Mouse (Mus musculus) myocyte (in vitro differentiated cells): ENCODE measurements around the gene Kri1. TPM values are rescaled to one million over a fixed set of nuclear protein-coding genes. Genes with fewer than 3 reads are reported as not detected.
"Not testable (repeated sequence)": the region's sequence is repeated elsewhere in the genome, so short reads cannot be mapped to it uniquely, and the experiment has no call there.

Experiments used
- H3K27me3 ChIP-seq: one replicate; pipeline ENCODE4 v1.6.1; 2011; ENCODE audit not compliant: control insufficient read depth, insufficient read depth, insufficient read length
- H3K36me3 ChIP-seq: one replicate; pipeline ENCODE4 v1.6.1; 2011; ENCODE audit not compliant: control insufficient read depth, insufficient read depth
- H3K4me2 ChIP-seq: one replicate; pipeline ENCODE4 v1.6.1; 2011; ENCODE audit warnings: low read depth, control low read depth
- H3K4me3 ChIP-seq: one replicate; pipeline ENCODE4 v1.5.1; 2011; ENCODE audit warnings: mild to moderate bottlenecking, control low read depth, moderate library complexity
- H3K79me2 ChIP-seq: one replicate; pipeline ENCODE4 v1.6.1; 2011; ENCODE audit not compliant: control insufficient read depth, insufficient read depth
- H3ac ChIP-seq: one replicate; pipeline ENCODE4 v1.6.1; 2011; ENCODE audit not compliant: control insufficient read depth, insufficient read length
- CEBPB ChIP-seq: IDR thresholded peaks from 2 replicates; pipeline ENCODE4 v1.6.1; 2011; ENCODE audit warnings: mild to moderate bottlenecking, moderate library complexity; ENCODE audit not compliant: poor library complexity, insufficient read depth, severe bottlenecking
- E2F4 ChIP-seq: IDR thresholded peaks from one replicate; pipeline ENCODE4 v1.6.1; 2011; ENCODE audit warnings: mild to moderate bottlenecking, control low read depth, moderate library complexity; ENCODE audit not compliant: insufficient read depth
- MAX ChIP-seq: IDR thresholded peaks from one replicate; pipeline ENCODE4 v1.6.1; 2011; ENCODE audit warnings: low read depth, mild to moderate bottlenecking, control low read depth
- MYOD1 ChIP-seq, 3 experiments: IDR thresholded peaks; one replicate each; pipeline ENCODE4 v1.6.1; 2011; ENCODE audit warnings: control low read depth in 2 of 3, low read depth in 2 of 3, mild to moderate bottlenecking in 2 of 3, moderate library complexity in 1 of 3; ENCODE audit not compliant: insufficient read length in 2 of 3, control insufficient read depth in 1 of 3
- MYOG ChIP-seq, 3 experiments: IDR thresholded peaks; one replicate each; pipeline ENCODE4 v1.6.1; 2011; ENCODE audit warnings: control low read depth in 2 of 3, low read depth in 2 of 3, mild to moderate bottlenecking in 2 of 3; ENCODE audit not compliant: insufficient read length in 2 of 3, control insufficient read depth in 1 of 3, insufficient read depth in 1 of 3
- POLR2A ChIP-seq: IDR thresholded peaks from one replicate; pipeline ENCODE4 v1.6.1; 2011; ENCODE audit warnings: low read depth, mild to moderate bottlenecking, control low read depth, moderate library complexity; ENCODE audit not compliant: insufficient read length
- POLR2AphosphoS2 ChIP-seq: IDR thresholded peaks from one replicate; pipeline ENCODE4 v1.6.1; 2011; ENCODE audit warnings: low read depth, control low read depth; ENCODE audit not compliant: insufficient read length
- REST ChIP-seq: IDR thresholded peaks from one replicate; pipeline ENCODE4 v1.6.1; 2011; ENCODE audit warnings: mild to moderate bottlenecking, control low read depth, moderate library complexity; ENCODE audit not compliant: insufficient read depth, insufficient read length
- SRF ChIP-seq: IDR thresholded peaks from one replicate; pipeline ENCODE4 v1.6.1; 2011; ENCODE audit warnings: low read depth; ENCODE audit not compliant: control insufficient read depth, insufficient read length
- TCF12 ChIP-seq: IDR thresholded peaks from one replicate; pipeline ENCODE4 v1.6.1; 2011; ENCODE audit warnings: mild to moderate bottlenecking, control low read depth; ENCODE audit not compliant: poor library complexity, insufficient read depth, severe bottlenecking
- TCF3 ChIP-seq: IDR thresholded peaks from one replicate; pipeline ENCODE4 v1.6.1; 2011; ENCODE audit warnings: low read depth, control low read depth; ENCODE audit not compliant: insufficient read length
- USF1 ChIP-seq: IDR thresholded peaks from one replicate; pipeline ENCODE4 v1.6.1; 2011; ENCODE audit warnings: low read depth, mild to moderate bottlenecking, control low read depth, moderate library complexity
- polyA plus RNA-seq: library from polyadenylated mRNA; unstranded; fragments of >200 nt; fragmentation: generic; extraction: Trizol; gene quantifications from one replicate; pipeline ENCODE4 v1.2.1, GENCODE M21; 2012; ENCODE audit warnings: missing spikeins

Kri1 gene
- polyA plus RNA-seq, 1 experiment, result 31.4 TPM

- Histone ChIP-seq H3K4me2 (peak overlapping the region; percentile 86), H3K36me3 (no peaks in the 10 kb centered on the region)
Observed at GRCm38 (mm10) chr9:21265611-21266010, 22.2 kb downstream of the Kri1 start.

GRCm38 (mm10) chr9:21265000-21265561, 22.7 kb downstream of the Kri1 start, which contains the start of gene Atg4d:
Gene Atg4d, plus strand, starts transcription at chr9:21265293.
- TF ChIP-seq CEBPB (no peak), MYOG (IDR thresholded peaks at IDR 0.05; ENCODE audit: control insufficient read depth in 1 of 3, insufficient read depth in 1 of 3, insufficient read length in 2 of 3, low read depth in 2 of 3) (no peak), MYOD1 (IDR thresholded peaks at IDR 0.05; ENCODE audit: control insufficient read depth in 1 of 3, insufficient read length in 2 of 3, low read depth in 2 of 3) (no peak), TCF12 (no peak), USF1 (no peak), TCF3 (no peak), SRF (peak; percentile 54), REST (no peak), POLR2AphosphoS2 (peak; percentile 91), POLR2A (peak; percentile 85)
- H3K79me2 ChIP-seq, result peaks cover 16% of the 10 kb centered on the region
- peak within 1 kb of the TSS; percentile 100 for H3K4me2 ChIP-seq
- H3K27me3 ChIP-seq, result no peaks in the 10 kb centered on the region
- H3ac ChIP-seq, result peak within 1 kb of the TSS; percentile 69
- H3K36me3 ChIP-seq, result no peaks in the 10 kb centered on the region
- peak within 1 kb of the TSS; percentile 66 for H3K4me3 ChIP-seq

More at GRCm38 (mm10) chr9:21265611-21266010, 22.2 kb downstream of the Kri1 start:
- Histone ChIP-seq H3K79me2 (peaks cover 16% of the 10 kb centered on the region), H3ac (peak overlapping the region; percentile 69), H3K27me3 (no peaks in the 10 kb centered on the region), H3K4me3 (peak overlapping the region; percentile 66)
- no peak for TF ChIP-seq CEBPB
- TF ChIP-seq POLR2AphosphoS2, result no peak

GRCm38 (mm10) chr9:21264272-21264999, 23.3 kb downstream of the Kri1 start:
- Histone ChIP-seq H3K79me2 (peaks cover 16% of the 10 kb centered on the region), H3ac (peak overlapping the region; percentile 69), H3K36me3 (no peaks in the 10 kb centered on the region), H3K4me2 (peak overlapping the region; percentile 100), H3K4me3 (peak overlapping the region; percentile 66), H3K27me3 (no peaks in the 10 kb centered on the region)
- TF ChIP-seq POLR2AphosphoS2, result no peak

- TF ChIP-seq USF1 (no peak), REST (no peak), TCF3 (no peak)
- no peak overlapping the region for H3K4me3 ChIP-seq
- no peak overlapping the region for H3K4me2 ChIP-seq
- H3K36me3 ChIP-seq, result no peaks in the 10 kb centered on the region
- H3ac ChIP-seq, result no peak overlapping the region
- no peaks in the 10 kb centered on the region for H3K27me3 ChIP-seq
- H3K79me2 ChIP-seq, result peaks cover 16% of the 10 kb centered on the region
Observed at GRCm38 (mm10) chr9:21261831-21262230, 25.9 kb downstream of the Kri1 start.

GRCm38 (mm10) chr9:21260491-21261040, 27.2 kb downstream of the Kri1 start:
- Histone ChIP-seq H3K27me3 (no peaks in the 10 kb centered on the region), H3K4me3 (no peak overlapping the region), H3ac (no peak overlapping the region), H3K79me2 (peaks cover 3% of the 10 kb centered on the region), H3K4me2 (no peak overlapping the region), H3K36me3 (no peaks in the 10 kb centered on the region)
- no peak for TF ChIP-seq POLR2AphosphoS2
- TF ChIP-seq TCF3, result no peak
- TF ChIP-seq CEBPB, result no peak
- TF ChIP-seq MYOG (IDR thresholded peaks at IDR 0.05; ENCODE audit: control insufficient read depth in 1 of 3, insufficient read depth in 1 of 3, insufficient read length in 2 of 3, low read depth in 2 of 3), result no peak
- no peak for TF ChIP-seq E2F4
- no peak for TF ChIP-seq USF1
- TF ChIP-seq POLR2A, result no peak
- TF ChIP-seq MYOD1 (IDR thresholded peaks at IDR 0.05; ENCODE audit: control insufficient read depth in 1 of 3, insufficient read length in 2 of 3, low read depth in 2 of 3), result no peak
- TF ChIP-seq REST, result no peak
- no peak for TF ChIP-seq MAX
- TF ChIP-seq SRF, result no peak
- no peak for TF ChIP-seq TCF12

GRCm38 (mm10) chr9:21256349-21256748, 31.4 kb downstream of the Kri1 start:
- H3ac ChIP-seq, H3K36me3 ChIP-seq, H3K27me3 ChIP-seq, H3K4me3 ChIP-seq, H3K79me2 ChIP-seq, H3K4me2 ChIP-seq: not testable (repeated sequence)
